Mouse (Mus musculus) spleen, adult 2 months (tissue): Measurements from ENCODE around the gene Megf11.

Source experiments
- CTCF ChIP-seq: fragments of 200-500 bp; IDR thresholded peaks from 2 replicates; pipeline ENCODE4 v1.5.1; 2011; ENCODE audit warnings: mild to moderate bottlenecking, inconsistent platforms; ENCODE audit not compliant: insufficient read depth, insufficient read length, insufficient replicate concordance; ENCODE audit errors: extremely low read depth
- POLR2A ChIP-seq: fragments of 200-500 bp; IDR thresholded peaks from 2 replicates; pipeline ENCODE4 v1.6.1; 2011; ENCODE audit warnings: low read depth, low read length, inconsistent platforms

DNA sequence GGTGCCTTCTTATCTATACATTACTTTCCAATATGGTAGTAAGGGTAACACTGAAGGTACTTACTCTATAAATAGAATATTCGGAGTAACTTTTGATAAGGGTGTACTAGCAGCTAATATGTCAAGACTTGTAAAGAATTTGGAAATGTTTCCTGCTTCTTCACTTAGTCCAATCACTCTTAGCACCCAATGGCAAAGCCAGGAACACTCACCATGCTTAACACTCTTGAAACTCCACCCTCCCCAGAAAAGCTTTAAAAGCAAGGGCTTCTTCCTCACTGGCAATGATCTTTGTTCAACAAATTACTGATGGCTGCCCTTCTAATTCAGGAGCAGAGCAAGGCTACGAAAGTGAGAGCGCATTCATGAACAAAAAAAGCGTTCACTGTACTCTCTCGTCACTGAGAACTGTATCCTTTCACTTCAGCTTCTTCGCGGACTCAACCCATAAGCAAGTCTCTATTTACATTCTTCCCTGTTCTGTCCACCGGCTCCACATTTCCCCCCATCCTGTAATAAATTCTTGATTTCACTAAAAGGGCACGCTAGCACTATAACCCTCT lies 350.7 kb downstream of the Megf11 start:
- TF ChIP-seq CTCF (no peak), POLR2A (no peak)
